Mouse (Mus musculus) mesoderm, embryonic 11.5 days (tissue): ENCODE measurements around the gene Btbd35f20.
"Not testable (repeated sequence)": the region's sequence is repeated elsewhere in the genome, so short reads cannot be mapped to it uniquely, and the experiment has no call there.

Source experiments
- DNase-seq: peaks from one replicate; pipeline ENCODE4 v3.0.0-alpha.2; 2012; ENCODE audit warnings: low read depth, low spot score

Btbd35f20 gene

GRCm38 (mm10) chrX:4291145-4291544, at the start of gene Btbd35f20:
Btbd35f20 (minus strand) TSS chrX:4291245.
- DNase-seq, result not testable (repeated sequence)
